Mouse (Mus musculus): ENCODE data around the gene Syt12. TPM values are rescaled to one million over a fixed set of nuclear protein-coding genes. Genes with fewer than 3 reads are reported as not detected.

The Syt12 gene
- polyA plus RNA-seq, 1 experiment, result not detected

GRCm38 (mm10) chr19:4507746-4508145 lies 30.5 kb upstream of the Syt12 start:
- Histone ChIP-seq H3K27me3 (replicated peaks) (peaks cover 42% of the 10 kb centered on the region), H3K4me3 (replicated peaks) (no peak overlapping the region), H3K4me1 (peaks cover 30% of the 10 kb centered on the region), H3K36me3 (replicated peaks; ENCODE audit: low read length) (no peaks in the 10 kb centered on the region), H3K9me3 (no peaks in the 10 kb centered on the region)
- TF ChIP-seq GATA1 (IDR thresholded peaks at IDR 0.05; ENCODE audit: borderline replicate concordance, low read length), result no peak

- no peaks in the 10 kb centered on the region for H3K9me3 ChIP-seq
- H3K36me3 ChIP-seq (replicated peaks; ENCODE audit: low read length), result no peaks in the 10 kb centered on the region
- H3K4me3 ChIP-seq (replicated peaks), result no peak overlapping the region
- peaks cover 17% of the 10 kb centered on the region for H3K4me1 ChIP-seq
- TF ChIP-seq FLI1 (IDR thresholded peaks at IDR 0.05; ENCODE audit: low read length) (no peak), GATA1 (IDR thresholded peaks at IDR 0.05; ENCODE audit: borderline replicate concordance, low read length) (no peak)
- H3K27me3 ChIP-seq (replicated peaks), result peaks cover 40% of the 10 kb centered on the region
Observed at GRCm38 (mm10) chr19:4504830-4505229, 27.6 kb upstream of the Syt12 start.

GRCm38 (mm10) chr19:4502701-4503100 lies 25.5 kb upstream of the Syt12 start:
- peaks cover 13% of the 10 kb centered on the region for H3K4me1 ChIP-seq
- peaks cover 52% of the 10 kb centered on the region for H3K27me3 ChIP-seq (replicated peaks)
- H3K4me3 ChIP-seq (replicated peaks), result no peak overlapping the region
- no peaks in the 10 kb centered on the region for H3K36me3 ChIP-seq (replicated peaks; ENCODE audit: low read length)
- TF ChIP-seq FLI1 (IDR thresholded peaks at IDR 0.05; ENCODE audit: low read length) (no peak), GATA1 (IDR thresholded peaks at IDR 0.05; ENCODE audit: borderline replicate concordance, low read length) (no peak)
- H3K9me3 ChIP-seq, result no peaks in the 10 kb centered on the region

GRCm38 (mm10) chr19:4498062-4498933 lies 21.1 kb upstream of the Syt12 start, which contains the start of gene 2010003K11Rik:
TSS of gene 2010003K11Rik (minus strand) at chr19:4498583.
- no peaks in the 10 kb centered on the region for H3K36me3 ChIP-seq (replicated peaks; ENCODE audit: low read length)
- no peaks in the 10 kb centered on the region for H3K9me3 ChIP-seq
- TF ChIP-seq FLI1 (IDR thresholded peaks at IDR 0.05; ENCODE audit: low read length), result no peak
- TF ChIP-seq GATA1 (IDR thresholded peaks at IDR 0.05; ENCODE audit: borderline replicate concordance, low read length), result no peak
- no peak within 1 kb of the TSS for H3K4me3 ChIP-seq (replicated peaks)
- peaks cover 6% of the 10 kb centered on the region for H3K4me1 ChIP-seq
- peaks cover 65% of the 10 kb centered on the region for H3K27me3 ChIP-seq (replicated peaks)

- H3K27me3 ChIP-seq (replicated peaks), result peaks cover 70% of the 10 kb centered on the region
- TF ChIP-seq FLI1 (IDR thresholded peaks at IDR 0.05; ENCODE audit: low read length) (no peak), GATA1 (IDR thresholded peaks at IDR 0.05; ENCODE audit: borderline replicate concordance, low read length) (no peak)
- H3K4me3 ChIP-seq (replicated peaks), result no peak overlapping the region
- no peaks in the 10 kb centered on the region for H3K36me3 ChIP-seq (replicated peaks; ENCODE audit: low read length)
- no peaks in the 10 kb centered on the region for H3K9me3 ChIP-seq
- H3K4me1 ChIP-seq, result peaks cover 10% of the 10 kb centered on the region
Observed at GRCm38 (mm10) chr19:4497263-4497973, 20.2 kb upstream of the Syt12 start.

GRCm38 (mm10) chr19:4496535-4497262 lies 19.5 kb upstream of the Syt12 start:
- TF ChIP-seq FLI1 (IDR thresholded peaks at IDR 0.05; ENCODE audit: low read length), result no peak
- no peak for TF ChIP-seq GATA1 (IDR thresholded peaks at IDR 0.05; ENCODE audit: borderline replicate concordance, low read length)
- Histone ChIP-seq H3K27me3 (replicated peaks) (peaks cover 73% of the 10 kb centered on the region), H3K9me3 (no peaks in the 10 kb centered on the region), H3K36me3 (replicated peaks; ENCODE audit: low read length) (no peaks in the 10 kb centered on the region), H3K4me3 (replicated peaks) (no peak overlapping the region), H3K4me1 (peaks cover 10% of the 10 kb centered on the region)

GRCm38 (mm10) chr19:4495814-4496213 lies 18.6 kb upstream of the Syt12 start:
- H3K36me3 ChIP-seq (replicated peaks; ENCODE audit: low read length), result no peaks in the 10 kb centered on the region
- H3K9me3 ChIP-seq, result no peaks in the 10 kb centered on the region

GRCm38 (mm10) chr19:4494707-4495106 lies 17.5 kb upstream of the Syt12 start:
- TF ChIP-seq FLI1 (IDR thresholded peaks at IDR 0.05; ENCODE audit: low read length), result no peak
- TF ChIP-seq GATA1 (IDR thresholded peaks at IDR 0.05; ENCODE audit: borderline replicate concordance, low read length), result no peak
- Histone ChIP-seq H3K4me3 (replicated peaks) (no peak overlapping the region), H3K4me1 (peaks cover 14% of the 10 kb centered on the region), H3K9me3 (no peaks in the 10 kb centered on the region), H3K36me3 (replicated peaks; ENCODE audit: low read length) (no peaks in the 10 kb centered on the region), H3K27me3 (replicated peaks) (peaks cover 79% of the 10 kb centered on the region)

More at GRCm38 (mm10) chr19:4495814-4496213, 18.6 kb upstream of the Syt12 start:
- TF ChIP-seq GATA1 (IDR thresholded peaks at IDR 0.05; ENCODE audit: borderline replicate concordance, low read length) (no peak), FLI1 (IDR thresholded peaks at IDR 0.05; ENCODE audit: low read length) (no peak)
- Histone ChIP-seq H3K4me1 (peaks cover 14% of the 10 kb centered on the region), H3K4me3 (replicated peaks) (no peak overlapping the region), H3K27me3 (replicated peaks) (peaks cover 75% of the 10 kb centered on the region)

GRCm38 (mm10) chr19:4492526-4493296 lies 15.5 kb upstream of the Syt12 start:
- H3K27me3 ChIP-seq (replicated peaks), result peaks cover 80% of the 10 kb centered on the region
- H3K9me3 ChIP-seq, result no peaks in the 10 kb centered on the region
- no peak for TF ChIP-seq FLI1 (IDR thresholded peaks at IDR 0.05; ENCODE audit: low read length)
- TF ChIP-seq GATA1 (IDR thresholded peaks at IDR 0.05; ENCODE audit: borderline replicate concordance, low read length), result no peak
- H3K36me3 ChIP-seq (replicated peaks; ENCODE audit: low read length), result no peaks in the 10 kb centered on the region
- peaks cover 13% of the 10 kb centered on the region for H3K4me1 ChIP-seq
- H3K4me3 ChIP-seq (replicated peaks), result no peak overlapping the region
